Mouse (Mus musculus): ENCODE results near the gene Rgs8.

Rgs8 gene

GRCm38 (mm10) chr1:153677635-153678034 is 24.8 kb downstream of the Rgs8 start:
- no peak for DNase-seq

- DNase-seq, result peak; percentile 84
Observed at GRCm38 (mm10) chr1:153679147-153679546, 26.3 kb downstream of the Rgs8 start.

DNA sequence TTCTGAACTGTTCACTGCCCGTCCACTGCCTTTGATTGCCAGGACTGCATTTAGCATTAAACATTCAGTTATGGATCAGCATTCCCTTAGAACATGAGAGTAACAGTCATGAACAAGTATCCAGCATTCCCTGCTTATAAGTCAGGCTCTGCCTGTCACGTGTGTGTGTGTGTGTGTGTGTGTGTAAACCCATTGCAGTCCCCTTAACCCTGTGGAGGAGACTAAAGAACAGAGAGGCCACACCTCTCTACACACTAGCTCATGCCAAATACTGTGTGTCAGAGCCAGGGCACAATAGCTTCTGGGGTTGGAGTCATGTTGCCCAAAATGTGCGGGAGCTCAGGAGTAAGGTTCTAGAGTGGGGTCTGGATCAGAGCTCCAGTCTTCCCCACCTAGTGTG is 26.8 kb downstream of the Rgs8 start:
- no peak for DNase-seq

DNA sequence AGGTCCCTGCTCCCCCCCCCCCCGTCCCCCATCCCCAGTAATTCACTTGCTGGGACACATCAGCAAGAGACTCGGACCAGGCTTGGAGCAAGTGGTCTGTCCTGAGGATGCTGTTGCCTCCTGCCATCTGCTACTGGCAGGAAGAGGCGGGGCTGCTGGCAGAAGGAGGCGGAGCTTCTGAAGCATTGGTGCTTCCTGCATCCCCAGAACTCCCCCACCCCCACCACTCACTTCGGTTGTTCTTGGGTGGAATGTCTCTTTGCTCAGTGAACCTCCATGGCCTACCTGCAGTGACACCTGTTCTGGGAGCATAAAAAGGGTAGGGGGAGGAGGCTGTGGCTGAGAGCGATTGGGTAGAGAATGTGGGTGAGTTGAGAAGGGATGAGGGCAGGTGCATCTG is 27.5 kb downstream of the Rgs8 start:
- DNase-seq, result no peak

GRCm38 (mm10) chr1:153681036-153681435 is 28.2 kb downstream of the Rgs8 start:
- DNase-seq, result no peak

GRCm38 (mm10) chr1:153683190-153683589 is 30.4 kb downstream of the Rgs8 start:
- no peak for DNase-seq

- DNase-seq, result no peak
Observed at GRCm38 (mm10) chr1:153685630-153686029, 32.8 kb downstream of the Rgs8 start.

DNA sequence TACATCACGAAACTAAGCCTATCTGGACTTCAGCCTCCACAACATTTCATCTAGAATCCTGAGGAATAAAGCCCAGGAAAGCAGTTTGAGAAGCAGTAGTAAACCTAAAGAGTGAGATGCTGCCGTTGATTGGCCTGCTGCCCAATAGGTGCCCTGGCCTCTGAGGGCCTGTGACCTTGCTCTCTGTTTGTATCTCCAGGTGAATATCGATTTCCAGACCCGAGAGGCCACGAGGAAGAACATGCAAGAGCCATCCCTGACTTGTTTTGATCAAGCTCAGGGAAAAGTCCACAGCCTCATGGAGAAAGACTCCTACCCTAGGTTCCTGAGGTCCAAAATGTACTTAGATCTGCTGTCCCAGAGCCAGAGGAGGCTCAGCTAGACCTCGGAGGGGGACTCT is 39.7 kb downstream of the Rgs8 start:
- DNase-seq, result no peak

- DNase-seq, result no peak
Observed at GRCm38 (mm10) chr1:153694372-153695120, 41.7 kb downstream of the Rgs8 start.

DNA sequence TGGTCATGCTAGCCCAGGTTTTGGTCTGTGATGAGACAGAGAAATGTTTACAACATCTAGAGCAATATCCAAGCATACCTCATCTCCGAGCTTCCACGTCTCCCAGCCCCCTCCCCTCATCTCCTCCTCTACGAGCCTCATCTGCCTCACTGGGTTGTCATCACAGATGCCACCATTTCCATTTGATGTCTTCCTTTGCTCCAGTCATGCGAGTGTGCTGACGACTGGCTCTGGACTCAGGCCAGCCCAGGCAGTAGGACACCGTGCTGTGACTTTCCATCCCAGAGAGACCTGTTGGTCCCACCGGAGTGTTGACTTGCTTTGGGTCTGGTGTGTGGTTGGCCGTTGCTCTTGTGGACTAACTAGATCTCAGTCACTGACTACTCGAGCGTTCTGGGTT is 42.6 kb downstream of the Rgs8 start:
- no peak for DNase-seq

DNA sequence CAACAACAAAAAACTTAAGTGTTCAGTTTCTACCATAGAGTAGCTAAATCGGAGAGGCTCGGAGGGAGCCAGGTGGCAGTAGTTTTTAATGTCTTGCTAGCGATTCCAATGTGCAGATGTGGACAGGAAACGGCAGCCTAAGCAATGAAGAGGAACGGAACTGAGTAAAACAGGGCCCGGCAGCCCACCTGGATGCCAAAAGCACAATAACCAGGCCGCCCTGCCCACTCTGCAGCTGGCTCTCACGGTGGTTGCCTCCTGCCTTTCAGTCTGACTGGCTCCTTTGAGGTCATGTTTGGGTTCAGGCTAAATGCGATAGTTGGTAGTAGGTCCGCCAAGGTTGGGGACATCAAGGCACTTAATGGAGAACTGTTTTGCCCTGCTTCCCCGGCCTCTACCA is 43.3 kb downstream of the Rgs8 start:
- DNase-seq, result no peak

DNA sequence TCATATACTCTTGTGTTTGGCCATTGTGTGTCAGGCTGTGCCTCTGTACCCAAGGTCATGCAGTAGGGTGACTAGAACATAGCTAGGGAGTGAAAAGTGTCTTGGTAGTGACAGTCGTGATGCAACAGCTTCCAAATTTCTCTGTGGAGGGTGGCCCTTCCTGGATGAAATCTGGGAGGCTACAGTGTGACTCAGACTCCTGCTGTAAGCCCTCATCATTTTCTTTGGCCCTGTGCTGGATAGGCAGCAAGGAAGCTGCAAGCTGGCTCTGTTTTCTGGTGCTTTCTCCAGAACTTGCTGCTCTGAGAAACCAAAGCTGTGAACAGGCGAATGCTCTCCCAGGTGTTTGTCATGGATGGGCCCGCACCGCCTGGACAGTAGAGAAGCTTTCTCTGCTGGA is 43.7 kb downstream of the Rgs8 start:
- DNase-seq, result no peak

GRCm38 (mm10) chr1:153697581-153698251 is 44.9 kb downstream of the Rgs8 start:
- no peak for DNase-seq

DNA sequence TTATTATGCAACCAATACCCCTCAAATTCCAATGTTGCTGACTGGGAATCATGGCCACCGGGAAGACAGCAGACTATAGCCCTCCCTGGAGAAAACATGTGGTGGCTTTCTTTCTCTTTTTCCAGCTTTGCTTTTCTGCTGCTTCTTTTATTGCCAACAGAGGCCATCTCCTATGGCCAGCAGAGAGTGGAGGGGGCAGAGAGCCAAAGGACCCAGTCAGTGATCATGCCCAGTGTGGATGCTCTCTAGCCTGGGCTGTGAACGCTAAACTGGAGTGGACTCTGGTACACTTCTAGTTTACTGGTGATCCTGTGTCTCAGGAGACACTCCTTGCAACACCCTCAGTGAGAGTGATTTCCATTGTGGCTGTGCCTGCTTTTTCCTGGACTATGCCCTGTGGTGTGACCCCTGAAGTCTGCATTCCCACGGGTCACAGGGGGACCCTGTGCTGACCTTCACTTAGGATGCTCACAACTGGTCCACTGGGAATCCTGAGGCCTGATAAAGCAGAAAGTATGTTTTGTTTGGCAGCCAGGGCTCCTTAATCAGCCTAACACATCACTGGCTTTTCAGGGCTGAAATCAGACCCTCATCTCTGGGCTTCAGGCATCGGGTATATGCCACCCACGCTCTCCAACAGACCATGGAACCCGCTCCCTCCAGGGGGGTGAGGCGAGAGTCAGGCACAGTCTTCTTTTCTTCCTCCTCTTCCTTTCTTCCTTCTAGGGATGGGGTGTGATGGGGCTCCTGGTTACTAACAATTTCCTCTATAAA is 45.7 kb downstream of the Rgs8 start:
- no peak for DNase-seq

DNA sequence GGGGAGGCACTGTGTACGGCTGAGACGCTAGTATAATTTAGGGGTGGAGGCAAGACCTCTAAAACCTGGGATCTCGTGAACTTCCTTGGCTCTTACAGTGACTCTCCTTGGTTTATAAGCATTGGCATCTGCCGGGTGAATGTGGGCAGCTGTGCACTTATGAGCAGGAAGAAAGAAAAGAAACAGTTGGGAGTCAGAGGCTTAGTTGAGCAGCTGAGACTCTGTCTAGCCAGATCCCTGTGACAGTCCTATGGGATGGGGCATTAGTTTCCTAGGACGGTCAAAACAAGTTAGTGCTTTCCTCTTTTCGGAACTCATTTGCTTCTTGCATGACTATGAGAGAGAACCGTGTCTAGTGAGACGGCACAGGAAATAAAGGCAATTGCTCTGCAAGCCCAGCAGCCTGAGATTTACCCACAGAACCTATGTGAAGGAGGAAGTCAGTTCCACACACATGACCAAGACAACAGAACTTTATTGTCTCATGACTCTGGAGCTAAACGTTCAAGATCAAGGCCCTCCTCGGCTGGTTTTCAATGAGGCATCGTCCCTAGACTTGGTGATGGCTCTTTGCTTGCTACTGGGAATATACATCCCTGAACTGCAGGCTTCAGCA is 47.7 kb downstream of the Rgs8 start:
- DNase-seq, result no peak

- DNase-seq, result no peak
Observed at GRCm38 (mm10) chr1:153701461-153701860, 48.6 kb downstream of the Rgs8 start.

DNA sequence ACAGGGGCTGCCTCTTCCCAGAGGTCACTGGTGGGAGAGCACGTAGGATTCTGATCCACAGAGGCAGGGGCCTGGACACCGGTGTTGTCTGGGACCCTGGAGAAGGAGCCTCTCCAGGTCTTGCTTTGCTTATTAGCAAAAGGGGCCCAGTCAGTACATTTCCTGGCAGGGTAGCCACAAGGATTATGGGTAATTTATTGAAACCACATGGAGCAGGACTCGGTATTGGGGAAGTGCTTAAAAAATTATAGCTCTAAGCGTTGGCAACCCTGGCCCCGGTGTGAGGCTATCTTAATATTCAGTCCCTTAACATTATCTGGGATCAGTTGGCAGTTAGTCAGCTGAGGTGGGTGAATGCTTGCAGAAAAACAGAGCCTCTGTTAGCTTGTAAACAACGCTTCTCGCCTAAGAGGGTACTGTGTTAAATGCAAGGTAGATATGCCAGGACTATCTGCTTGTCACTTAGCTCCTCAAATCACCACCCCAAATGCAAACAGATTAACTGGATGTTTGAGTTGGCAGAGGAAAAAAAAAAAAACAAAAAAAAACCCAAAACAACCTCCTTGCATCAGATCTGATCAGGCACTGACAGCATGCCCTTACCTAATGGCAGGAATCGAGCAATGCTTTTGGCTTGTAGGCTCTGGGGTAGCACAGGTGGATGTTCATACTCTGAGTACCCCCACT is 49.5 kb downstream of the Rgs8 start:
- no peak for DNase-seq

DNA sequence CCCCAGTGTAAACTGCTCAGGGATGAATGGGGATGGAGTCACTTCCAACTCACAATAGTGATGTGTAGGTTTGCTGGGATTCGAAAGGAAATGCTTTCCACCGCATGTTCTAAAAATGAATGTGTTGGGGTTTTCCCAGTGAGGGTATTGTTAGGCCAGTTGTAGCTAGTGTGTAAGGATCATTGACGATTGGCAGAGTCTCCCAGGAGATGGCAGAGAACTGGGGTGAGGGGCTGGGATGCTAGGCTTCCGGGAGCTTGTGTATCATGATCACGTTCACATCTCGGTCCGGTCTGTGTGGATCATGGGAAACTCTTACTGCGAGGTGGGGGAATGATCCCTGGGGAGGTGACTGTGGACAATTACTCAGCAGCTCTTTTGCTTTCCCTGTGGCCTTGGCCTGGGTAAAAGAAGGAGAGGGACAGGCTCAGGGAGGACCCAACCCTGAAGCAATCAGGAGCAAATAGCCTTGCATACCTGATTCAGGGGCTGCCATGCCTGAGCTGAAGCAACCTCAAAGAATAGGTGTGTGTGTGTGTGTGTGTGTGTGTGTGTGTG is 50.1 kb downstream of the Rgs8 start:
- no peak for DNase-seq

GRCm38 (mm10) chr1:153703445-153703991 is 50.7 kb downstream of the Rgs8 start:
- no peak for DNase-seq

GRCm38 (mm10) chr1:153704174-153704573 is 51.3 kb downstream of the Rgs8 start:
- DNase-seq, result no peak

- DNase-seq, result no peak
Observed at GRCm38 (mm10) chr1:153704996-153705395, 52.2 kb downstream of the Rgs8 start.

GRCm38 (mm10) chr1:153708626-153709025 is 55.8 kb downstream of the Rgs8 start:
- no peak for DNase-seq
